In the genomic region with DNA sequence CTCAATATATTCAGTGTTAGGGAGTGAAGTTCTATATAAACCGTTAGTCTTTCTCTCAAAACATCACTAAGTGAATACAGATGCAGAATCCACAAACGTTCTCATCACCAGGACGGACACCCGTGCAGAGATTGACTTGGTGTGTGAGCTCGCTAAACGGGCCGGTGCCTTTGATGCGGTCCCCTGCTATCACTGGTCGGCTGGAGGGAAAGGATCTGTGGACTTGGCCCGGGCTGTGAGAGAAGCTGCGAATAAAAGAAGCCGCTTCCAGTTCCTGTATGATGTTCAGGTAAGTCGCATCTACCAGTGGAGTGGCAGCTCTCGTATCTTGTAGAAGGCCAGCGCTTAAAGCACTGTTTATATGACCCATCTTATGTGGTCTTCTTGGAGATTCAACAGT, we compare ENCODE assay signal across 13 mouse cellular contexts.
"Had no signal": no experiment of that assay in that cellular context is flagged by ENCODE, and none has a peak within 500 bp of the region (broad histone marks: within the 10 kb centered on the region; RNA-seq: fewer than 3 reads in every experiment).

No protein-coding gene starts in this region.

- H3K9me3 ChIP-seq: neural tube, embryonic 15.5 days; stomach, embryonic 15.5 days had no signal

- H3K36me3 ChIP-seq: neural tube, embryonic 15.5 days had no signal

- DNase-seq: retina, postnatal 1 day; right cerebral cortex, adult 18-20 months; right cerebral cortex, postnatal 14 days; right cerebral cortex, postnatal 25 days; right cerebral cortex, postnatal 4 days; spleen, adult 18-20 months; thymus, adult 18-20 months; thymus, adult 2 months; thymus, postnatal 25 days; thymus, postnatal 4 days had no signal

- H3K9ac ChIP-seq: neural tube, embryonic 15.5 days; stomach, embryonic 15.5 days had no signal

- H3K4me3 ChIP-seq: neural tube, embryonic 15.5 days; stomach, embryonic 15.5 days had no signal

- H3K4me1 ChIP-seq: stomach, embryonic 15.5 days had no signal

- H3K27me3 ChIP-seq: neural tube, embryonic 15.5 days; stomach, embryonic 15.5 days had no signal

- H3K27ac ChIP-seq: neural tube, embryonic 15.5 days; stomach, embryonic 15.5 days; stomach, postnatal 0 days had no signal

- H3K4me2 ChIP-seq: neural tube, embryonic 15.5 days; stomach, embryonic 15.5 days had no signal
